Mouse (Mus musculus): ENCODE measurements around the gene Txn1. TPM values are rescaled to one million over a fixed set of nuclear protein-coding genes. Genes with fewer than 3 reads are reported as not detected.

Txn1 gene
- polyA plus RNA-seq, 1 experiment from 2014 or later: 453 TPM

- DNase-seq (ENCODE audit: low spot score) (no peak), ATAC-seq (ENCODE audit: insufficient number of reproducible peaks, low FRiP score, low TSS enrichment, low read depth) (no peak)
- H3K9me3 ChIP-seq (ENCODE audit: control insufficient read depth, low read length): no peaks in the 10 kb centered on the region
- no peak overlapping the region for H3K9ac ChIP-seq (ENCODE audit: low read length)
- 37% methylated on average over 17 of the region's 17 CpGs for WGBS
- no peak overlapping the region for H3K27ac ChIP-seq (replicated peaks; ENCODE audit: low read depth, low read length)
- H3K4me2 ChIP-seq (ENCODE audit: low read depth, severe bottlenecking): peak overlapping the region; percentile 29
- no peaks in the 10 kb centered on the region for H3K36me3 ChIP-seq (ENCODE audit: control insufficient read depth, insufficient read depth, low read length)
- peaks cover 4% of the 10 kb centered on the region; the same call in 1 of the 2 replicates for H3K27me3 ChIP-seq (ENCODE audit: control insufficient read depth, insufficient read depth, low read length)
- H3K4me1 ChIP-seq (ENCODE audit: control insufficient read depth, insufficient read depth, low read length): peaks cover 13% of the 10 kb centered on the region
- no peak overlapping the region for H3K4me3 ChIP-seq (ENCODE audit: low read depth, low read length)
These were observed 40.8 kb downstream of the Txn1 start for GRCm38 (mm10) chr4:57915216-57915965.

- H3K27me3 ChIP-seq (ENCODE audit: control insufficient read depth, insufficient read depth, low read length): peaks cover 4% of the 10 kb centered on the region; the same call in 1 of the 2 replicates
- ATAC-seq (ENCODE audit: insufficient number of reproducible peaks, low FRiP score, low TSS enrichment, low read depth) (no peak), DNase-seq (ENCODE audit: low spot score) (no peak)
- H3K36me3 ChIP-seq (ENCODE audit: control insufficient read depth, insufficient read depth, low read length): no peaks in the 10 kb centered on the region
- H3K9ac ChIP-seq (ENCODE audit: low read length): no peak overlapping the region
- H3K4me1 ChIP-seq (ENCODE audit: control insufficient read depth, insufficient read depth, low read length): peaks cover 9% of the 10 kb centered on the region
- H3K9me3 ChIP-seq (ENCODE audit: control insufficient read depth, low read length): no peaks in the 10 kb centered on the region
- no peak overlapping the region for H3K27ac ChIP-seq (replicated peaks; ENCODE audit: low read depth, low read length)
- 76% methylated on average over 10 of the region's 10 CpGs for WGBS
- H3K4me2 ChIP-seq (ENCODE audit: low read depth, severe bottlenecking): no peak overlapping the region
- H3K4me3 ChIP-seq (ENCODE audit: low read depth, low read length): no peak overlapping the region
These were observed 41.7 kb downstream of the Txn1 start for GRCm38 (mm10) chr4:57914193-57915190.

- no peak for ATAC-seq (ENCODE audit: insufficient number of reproducible peaks, low FRiP score, low TSS enrichment, low read depth)
- Histone ChIP-seq H3K4me2 (ENCODE audit: low read depth, severe bottlenecking) (no peak overlapping the region), H3K9me3 (ENCODE audit: control insufficient read depth, low read length) (no peaks in the 10 kb centered on the region), H3K27me3 (ENCODE audit: control insufficient read depth, insufficient read depth, low read length) (peaks cover 4% of the 10 kb centered on the region; the same call in 1 of the 2 replicates), H3K4me1 (ENCODE audit: control insufficient read depth, insufficient read depth, low read length) (peaks cover 9% of the 10 kb centered on the region), H3K27ac (replicated peaks; ENCODE audit: low read depth, low read length) (no peak overlapping the region), H3K4me3 (ENCODE audit: low read depth, low read length) (no peak overlapping the region), H3K9ac (ENCODE audit: low read length) (no peak overlapping the region), H3K36me3 (ENCODE audit: control insufficient read depth, insufficient read depth, low read length) (no peaks in the 10 kb centered on the region)
- DNase-seq (ENCODE audit: low spot score): no peak
These were observed 43.2 kb downstream of the Txn1 start for GRCm38 (mm10) chr4:57913021-57913420.

- WGBS: 69% methylated on average over 6 of the region's 6 CpGs
- no peak for DNase-seq (ENCODE audit: low spot score)
- ATAC-seq (ENCODE audit: insufficient number of reproducible peaks, low FRiP score, low TSS enrichment, low read depth): no peak
- Histone ChIP-seq H3K4me3 (ENCODE audit: low read depth, low read length) (no peak overlapping the region), H3K27ac (replicated peaks; ENCODE audit: low read depth, low read length) (no peak overlapping the region), H3K9ac (ENCODE audit: low read length) (no peak overlapping the region), H3K27me3 (ENCODE audit: control insufficient read depth, insufficient read depth, low read length) (no peaks in the 10 kb centered on the region), H3K9me3 (ENCODE audit: control insufficient read depth, low read length) (no peaks in the 10 kb centered on the region), H3K4me1 (ENCODE audit: control insufficient read depth, insufficient read depth, low read length) (no peaks in the 10 kb centered on the region), H3K36me3 (ENCODE audit: control insufficient read depth, insufficient read depth, low read length) (no peaks in the 10 kb centered on the region), H3K4me2 (ENCODE audit: low read depth, severe bottlenecking) (no peak overlapping the region)
These were observed 47.4 kb downstream of the Txn1 start for GRCm38 (mm10) chr4:57908860-57909259.

- no peak for DNase-seq (ENCODE audit: low spot score)
- no peak overlapping the region for H3K4me2 ChIP-seq (ENCODE audit: low read depth, severe bottlenecking)
- H3K36me3 ChIP-seq (ENCODE audit: control insufficient read depth, insufficient read depth, low read length): no peaks in the 10 kb centered on the region
- no peak overlapping the region for H3K9ac ChIP-seq (ENCODE audit: low read length)
- ATAC-seq (ENCODE audit: insufficient number of reproducible peaks, low FRiP score, low TSS enrichment, low read depth): no peak
- no peaks in the 10 kb centered on the region for H3K4me1 ChIP-seq (ENCODE audit: control insufficient read depth, insufficient read depth, low read length)
- H3K4me3 ChIP-seq (ENCODE audit: low read depth, low read length): no peak overlapping the region
- H3K27ac ChIP-seq (replicated peaks; ENCODE audit: low read depth, low read length): no peak overlapping the region
- 14% methylated on average over 2 of the region's 2 CpGs for WGBS
- no peaks in the 10 kb centered on the region for H3K9me3 ChIP-seq (ENCODE audit: control insufficient read depth, low read length)
- no peaks in the 10 kb centered on the region for H3K27me3 ChIP-seq (ENCODE audit: control insufficient read depth, insufficient read depth, low read length)
These were observed 49.5 kb downstream of the Txn1 start for GRCm38 (mm10) chr4:57906708-57907107.

- Histone ChIP-seq H3K9ac (ENCODE audit: low read length) (no peak overlapping the region), H3K36me3 (ENCODE audit: control insufficient read depth, insufficient read depth, low read length) (no peaks in the 10 kb centered on the region), H3K27ac (replicated peaks; ENCODE audit: low read depth, low read length) (no peak overlapping the region), H3K9me3 (ENCODE audit: control insufficient read depth, low read length) (no peaks in the 10 kb centered on the region), H3K4me3 (ENCODE audit: low read depth, low read length) (no peak overlapping the region), H3K4me1 (ENCODE audit: control insufficient read depth, insufficient read depth, low read length) (no peaks in the 10 kb centered on the region), H3K27me3 (ENCODE audit: control insufficient read depth, insufficient read depth, low read length) (no peaks in the 10 kb centered on the region), H3K4me2 (ENCODE audit: low read depth, severe bottlenecking) (no peak overlapping the region)
- no peak for DNase-seq (ENCODE audit: low spot score)
- 35% methylated on average over 9 of the region's 9 CpGs for WGBS
- ATAC-seq (ENCODE audit: insufficient number of reproducible peaks, low FRiP score, low TSS enrichment, low read depth): 0 out of 2 replicates have a peak, but pooled peaks have one; percentile 49
These were observed 51.6 kb downstream of the Txn1 start for GRCm38 (mm10) chr4:57904638-57905037.

GRCm38 (mm10) chr4:57904211-57904610 is 52.0 kb downstream of the Txn1 start:
- Histone ChIP-seq H3K9ac (ENCODE audit: low read length) (no peak overlapping the region), H3K4me2 (ENCODE audit: low read depth, severe bottlenecking) (no peak overlapping the region), H3K4me1 (ENCODE audit: control insufficient read depth, insufficient read depth, low read length) (no peaks in the 10 kb centered on the region), H3K27me3 (ENCODE audit: control insufficient read depth, insufficient read depth, low read length) (no peaks in the 10 kb centered on the region), H3K9me3 (ENCODE audit: control insufficient read depth, low read length) (no peaks in the 10 kb centered on the region), H3K27ac (replicated peaks; ENCODE audit: low read depth, low read length) (no peak overlapping the region), H3K36me3 (ENCODE audit: control insufficient read depth, insufficient read depth, low read length) (no peaks in the 10 kb centered on the region), H3K4me3 (ENCODE audit: low read depth, low read length) (no peak overlapping the region)
- ATAC-seq (ENCODE audit: insufficient number of reproducible peaks, low FRiP score, low TSS enrichment, low read depth) (peak; percentile 67; the same call in 1 of the 2 replicates), DNase-seq (ENCODE audit: low spot score) (peak; percentile 83)
- 17% methylated on average over 5 of the region's 5 CpGs for WGBS

- DNase-seq (ENCODE audit: low spot score): no peak
- WGBS: 87% methylated on average over 5 of the region's 5 CpGs
- Histone ChIP-seq H3K27ac (replicated peaks; ENCODE audit: low read depth, low read length) (no peak overlapping the region), H3K4me2 (ENCODE audit: low read depth, severe bottlenecking) (no peak overlapping the region), H3K36me3 (ENCODE audit: control insufficient read depth, insufficient read depth, low read length) (no peaks in the 10 kb centered on the region), H3K9me3 (ENCODE audit: control insufficient read depth, low read length) (no peaks in the 10 kb centered on the region), H3K9ac (ENCODE audit: low read length) (no peak overlapping the region), H3K4me3 (ENCODE audit: low read depth, low read length) (no peak overlapping the region), H3K27me3 (ENCODE audit: control insufficient read depth, insufficient read depth, low read length) (no peaks in the 10 kb centered on the region), H3K4me1 (ENCODE audit: control insufficient read depth, insufficient read depth, low read length) (no peaks in the 10 kb centered on the region)
- ATAC-seq (ENCODE audit: insufficient number of reproducible peaks, low FRiP score, low TSS enrichment, low read depth): no peak
These were observed 53.6 kb downstream of the Txn1 start for GRCm38 (mm10) chr4:57902619-57903018.

All from limb, embryonic 11.5 days (tissue).